Mouse (Mus musculus): ENCODE measurements at regions not wholly inside any gene's neighbourhood (a gene's known extent, or its start where the extent isn't known, plus 50 kb on each side); places are given as distances from the start of the nearest gene placed in this dataset.

DNA sequence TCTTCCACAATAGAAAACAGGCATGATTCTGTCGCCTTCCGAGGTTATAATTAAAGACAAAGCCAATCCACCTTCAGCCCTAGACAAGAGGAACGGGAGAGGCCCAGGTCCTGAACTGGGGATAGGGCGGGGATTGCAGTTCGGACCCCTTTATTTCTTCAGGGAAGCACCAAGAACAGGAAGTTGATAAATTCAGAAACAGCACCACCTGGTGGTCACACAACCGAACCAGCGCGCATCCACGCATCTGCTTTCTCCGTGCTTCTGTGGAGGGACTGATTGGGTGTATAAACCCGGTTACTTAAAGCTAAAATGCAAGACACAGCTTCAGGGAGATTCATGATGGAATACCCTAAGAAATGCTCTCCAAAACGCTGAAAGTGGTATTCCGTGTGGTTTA lies 233.2 kb downstream of the Rps15a start:
- TF ChIP-seq CTCF (IDR thresholded peaks at IDR 0.05; ENCODE audit: control insufficient read depth, insufficient read depth, insufficient replicate concordance, low read depth, low read length) (peak; percentile 78; the same call in 1 of the 2 replicates), POLR2A (IDR thresholded peaks at IDR 0.05; ENCODE audit: control insufficient read depth, low read depth, low read length) (no peak)
- H3K27me3 ChIP-seq (ENCODE audit: control insufficient read depth, insufficient read depth, low read length) = no peaks in the 10 kb centered on the region
- H3K4me1 ChIP-seq (ENCODE audit: control insufficient read depth, insufficient read depth, low read length) = no peaks in the 10 kb centered on the region
- H3K4me3 ChIP-seq (ENCODE audit: control insufficient read depth, low read depth, low read length) = no peak overlapping the region
- H3K36me3 ChIP-seq (ENCODE audit: control insufficient read depth, insufficient read depth, low read length) = no peaks in the 10 kb centered on the region
- no peak overlapping the region for H3K27ac ChIP-seq (ENCODE audit: control insufficient read depth, insufficient read depth, low read depth, low read length)

DNA sequence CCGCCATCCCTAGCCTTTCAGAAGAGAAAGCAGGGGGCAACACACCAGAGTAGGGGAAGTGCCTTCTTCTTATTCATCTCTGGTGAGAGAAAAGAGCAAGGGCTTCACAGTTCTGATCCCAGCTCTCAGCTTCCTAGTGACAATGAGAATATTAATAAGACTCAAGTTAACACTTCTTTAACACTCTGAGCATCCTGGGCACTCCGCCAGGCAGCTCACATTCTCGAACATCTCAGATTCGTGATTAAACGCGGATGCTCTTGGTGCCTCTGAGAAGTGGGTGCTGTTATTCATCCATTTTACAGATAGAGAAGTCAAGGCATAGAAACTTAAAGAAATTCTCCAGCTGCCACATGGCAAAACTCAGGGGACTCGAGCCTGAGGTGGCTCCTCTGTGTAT lies 237.1 kb downstream of the Rps15a start:
- no peaks in the 10 kb centered on the region for H3K4me1 ChIP-seq (ENCODE audit: control insufficient read depth, insufficient read depth, low read length)
- no peaks in the 10 kb centered on the region for H3K27me3 ChIP-seq (ENCODE audit: control insufficient read depth, insufficient read depth, low read length)
- no peak overlapping the region for H3K4me3 ChIP-seq (ENCODE audit: control insufficient read depth, low read depth, low read length)
- no peak for TF ChIP-seq CTCF (IDR thresholded peaks at IDR 0.05; ENCODE audit: control insufficient read depth, insufficient read depth, insufficient replicate concordance, low read depth, low read length)
- TF ChIP-seq POLR2A (IDR thresholded peaks at IDR 0.05; ENCODE audit: control insufficient read depth, low read depth, low read length) = no peak
- H3K27ac ChIP-seq (ENCODE audit: control insufficient read depth, insufficient read depth, low read depth, low read length) = no peak overlapping the region
- H3K36me3 ChIP-seq (ENCODE audit: control insufficient read depth, insufficient read depth, low read length) = no peaks in the 10 kb centered on the region

DNA sequence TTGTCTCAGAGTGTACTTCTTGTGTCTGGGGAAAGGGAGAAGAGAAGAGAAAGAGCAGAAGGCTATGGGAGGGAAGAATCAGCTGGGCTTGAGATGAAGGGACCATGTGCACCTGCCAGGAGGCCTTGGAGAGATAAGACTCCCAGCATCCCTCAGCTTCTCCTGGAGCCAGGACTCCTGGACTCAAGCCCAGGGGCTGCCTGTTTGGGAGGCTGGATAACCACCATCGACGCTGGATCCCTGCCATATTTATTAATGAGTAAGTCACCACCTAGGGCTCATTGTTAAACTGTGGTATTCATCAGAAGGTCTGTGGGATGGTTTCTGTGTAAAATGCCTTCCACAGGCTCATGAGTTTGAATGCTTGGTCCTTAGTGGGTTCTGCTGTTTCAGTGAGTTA lies 240.7 kb downstream of the Rps15a start:
- Histone ChIP-seq H3K4me1 (ENCODE audit: control insufficient read depth, insufficient read depth, low read length) (no peaks in the 10 kb centered on the region), H3K4me3 (ENCODE audit: control insufficient read depth, low read depth, low read length) (no peak overlapping the region), H3K27me3 (ENCODE audit: control insufficient read depth, insufficient read depth, low read length) (no peaks in the 10 kb centered on the region), H3K36me3 (ENCODE audit: control insufficient read depth, insufficient read depth, low read length) (no peaks in the 10 kb centered on the region), H3K27ac (ENCODE audit: control insufficient read depth, insufficient read depth, low read depth, low read length) (no peak overlapping the region)
- no peak for TF ChIP-seq POLR2A (IDR thresholded peaks at IDR 0.05; ENCODE audit: control insufficient read depth, low read depth, low read length)
- no peak for TF ChIP-seq CTCF (IDR thresholded peaks at IDR 0.05; ENCODE audit: control insufficient read depth, insufficient read depth, insufficient replicate concordance, low read depth, low read length)

DNA sequence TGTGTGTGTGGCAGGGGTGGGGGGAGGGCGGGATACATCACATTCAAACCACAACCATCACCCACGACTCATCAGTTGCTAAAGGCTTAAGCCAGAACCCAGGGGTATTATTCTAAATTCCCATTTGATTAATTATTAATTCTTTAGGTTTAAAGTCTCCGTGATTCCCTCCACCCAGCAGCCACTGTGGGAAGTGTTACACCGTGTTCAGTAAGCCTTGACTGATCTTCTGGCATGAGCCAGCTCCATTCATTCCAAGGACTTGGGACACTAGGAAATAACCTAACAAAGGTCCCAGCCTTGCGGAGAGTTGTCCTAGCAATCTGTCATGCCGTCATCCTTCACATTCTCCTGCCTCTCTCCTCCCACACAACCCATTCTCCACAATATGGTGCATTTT lies 256.6 kb downstream of the Rps15a start:
- Histone ChIP-seq H3K27ac (ENCODE audit: control insufficient read depth, insufficient read depth, low read depth, low read length) (no peak overlapping the region), H3K4me1 (ENCODE audit: control insufficient read depth, insufficient read depth, low read length) (no peaks in the 10 kb centered on the region), H3K27me3 (ENCODE audit: control insufficient read depth, insufficient read depth, low read length) (no peaks in the 10 kb centered on the region), H3K36me3 (ENCODE audit: control insufficient read depth, insufficient read depth, low read length) (no peaks in the 10 kb centered on the region), H3K4me3 (ENCODE audit: control insufficient read depth, low read depth, low read length) (no peak overlapping the region)
- TF ChIP-seq CTCF (IDR thresholded peaks at IDR 0.05; ENCODE audit: control insufficient read depth, insufficient read depth, insufficient replicate concordance, low read depth, low read length) (no peak), POLR2A (IDR thresholded peaks at IDR 0.05; ENCODE audit: control insufficient read depth, low read depth, low read length) (no peak)

DNA sequence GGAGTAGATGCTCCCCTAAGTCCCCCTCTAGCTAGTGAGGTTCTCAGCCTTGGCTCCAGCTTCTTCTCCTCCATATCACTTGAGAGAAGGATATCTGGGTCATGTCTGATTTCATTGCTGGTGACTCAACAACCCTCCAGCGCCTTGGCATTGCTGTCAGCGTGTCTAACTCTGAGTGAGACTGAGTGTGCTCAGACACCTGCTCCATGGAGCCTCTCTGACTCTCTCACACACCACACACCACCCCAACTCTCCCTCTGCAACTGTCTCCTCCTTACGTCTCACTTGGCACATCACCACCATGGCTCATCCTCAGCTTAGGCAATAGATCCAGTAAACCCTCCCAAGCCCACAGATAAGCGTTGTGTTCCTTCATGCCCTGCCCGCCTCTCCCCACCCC lies 260.0 kb downstream of the Rps15a start:
- no peaks in the 10 kb centered on the region for H3K4me1 ChIP-seq (ENCODE audit: control insufficient read depth, insufficient read depth, low read length)
- no peak overlapping the region for H3K27ac ChIP-seq (ENCODE audit: control insufficient read depth, insufficient read depth, low read depth, low read length)
- TF ChIP-seq POLR2A (IDR thresholded peaks at IDR 0.05; ENCODE audit: control insufficient read depth, low read depth, low read length) (no peak), CTCF (IDR thresholded peaks at IDR 0.05; ENCODE audit: control insufficient read depth, insufficient read depth, insufficient replicate concordance, low read depth, low read length) (no peak)

DNA sequence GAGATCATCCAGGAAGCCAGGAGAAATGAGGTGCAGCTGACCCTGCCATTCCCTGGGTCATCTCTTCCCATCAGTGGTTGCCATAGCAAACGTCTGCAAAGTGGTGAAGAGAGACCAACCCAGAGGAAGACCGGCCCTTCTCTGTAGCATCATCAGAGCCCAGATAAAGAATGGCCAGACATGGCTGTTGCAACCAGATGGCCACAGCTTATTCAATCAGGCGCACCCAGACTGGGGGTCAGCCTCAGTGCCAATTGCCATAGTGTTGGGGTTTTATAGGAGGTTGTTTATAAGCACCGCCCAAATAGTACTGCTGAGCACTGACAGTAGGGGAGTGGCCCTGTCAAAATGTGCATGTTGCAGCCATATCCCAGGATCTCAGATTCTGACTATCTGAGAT lies 262.3 kb downstream of the Rps15a start:
- H3K36me3 ChIP-seq (ENCODE audit: control insufficient read depth, insufficient read depth, low read length) = no peaks in the 10 kb centered on the region
- H3K27ac ChIP-seq (ENCODE audit: control insufficient read depth, insufficient read depth, low read depth, low read length) = no peak overlapping the region
- TF ChIP-seq CTCF (IDR thresholded peaks at IDR 0.05; ENCODE audit: control insufficient read depth, insufficient read depth, insufficient replicate concordance, low read depth, low read length) (no peak), POLR2A (IDR thresholded peaks at IDR 0.05; ENCODE audit: control insufficient read depth, low read depth, low read length) (no peak)
- H3K27me3 ChIP-seq (ENCODE audit: control insufficient read depth, insufficient read depth, low read length) = no peaks in the 10 kb centered on the region
- H3K4me1 ChIP-seq (ENCODE audit: control insufficient read depth, insufficient read depth, low read length) = no peaks in the 10 kb centered on the region
- no peak overlapping the region for H3K4me3 ChIP-seq (ENCODE audit: control insufficient read depth, low read depth, low read length)

More for the DNA sequence above, 260.0 kb downstream of the Rps15a start:
- H3K4me3 ChIP-seq (ENCODE audit: control insufficient read depth, low read depth, low read length) = no peak overlapping the region
- no peaks in the 10 kb centered on the region for H3K36me3 ChIP-seq (ENCODE audit: control insufficient read depth, insufficient read depth, low read length)
- H3K27me3 ChIP-seq (ENCODE audit: control insufficient read depth, insufficient read depth, low read length) = no peaks in the 10 kb centered on the region

DNA sequence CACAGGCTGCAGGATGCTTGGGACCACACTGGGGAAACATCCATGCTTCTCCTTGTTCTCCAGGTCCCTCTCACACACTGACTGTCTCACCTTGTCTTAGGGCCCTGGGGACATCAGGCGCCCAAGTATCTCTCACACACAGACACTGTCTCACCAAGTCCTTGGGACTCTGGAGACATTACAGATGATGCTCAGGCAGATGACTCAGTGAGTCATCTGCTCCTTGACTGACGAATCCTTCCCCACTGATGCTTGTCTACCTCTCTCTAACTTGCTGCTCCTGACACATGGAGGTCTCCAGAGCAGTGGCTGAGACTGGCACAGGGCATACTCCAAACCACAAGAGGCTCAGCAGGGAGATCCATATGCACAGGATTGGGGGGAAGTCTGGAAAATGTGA lies 263.1 kb downstream of the Rps15a start:
- Histone ChIP-seq H3K27me3 (ENCODE audit: control insufficient read depth, insufficient read depth, low read length) (no peaks in the 10 kb centered on the region), H3K4me3 (ENCODE audit: control insufficient read depth, low read depth, low read length) (no peak overlapping the region), H3K4me1 (ENCODE audit: control insufficient read depth, insufficient read depth, low read length) (no peaks in the 10 kb centered on the region), H3K36me3 (ENCODE audit: control insufficient read depth, insufficient read depth, low read length) (no peaks in the 10 kb centered on the region), H3K27ac (ENCODE audit: control insufficient read depth, insufficient read depth, low read depth, low read length) (no peak overlapping the region)
- TF ChIP-seq CTCF (IDR thresholded peaks at IDR 0.05; ENCODE audit: control insufficient read depth, insufficient read depth, insufficient replicate concordance, low read depth, low read length) (no peak), POLR2A (IDR thresholded peaks at IDR 0.05; ENCODE audit: control insufficient read depth, low read depth, low read length) (no peak)

DNA sequence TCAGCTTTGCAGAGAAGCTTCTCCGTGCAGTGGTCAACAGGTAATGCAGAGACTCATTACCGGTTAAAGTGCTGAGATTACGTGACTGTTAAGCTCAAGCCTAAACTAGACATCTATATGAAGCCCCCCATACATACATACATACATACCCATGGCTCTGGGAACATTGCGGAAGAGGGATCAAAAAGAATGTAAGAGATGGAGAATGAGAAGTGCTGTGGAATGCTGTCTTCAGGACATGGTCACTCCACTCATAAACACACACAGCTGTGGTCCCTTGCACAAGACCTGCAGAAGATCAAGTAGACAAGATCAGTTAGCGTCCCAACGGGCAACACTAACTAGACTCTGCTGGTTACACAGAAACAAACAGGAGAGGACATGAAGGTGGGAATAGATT lies 265.2 kb downstream of the Rps15a start:
- Histone ChIP-seq H3K27me3 (ENCODE audit: control insufficient read depth, insufficient read depth, low read length) (no peaks in the 10 kb centered on the region), H3K36me3 (ENCODE audit: control insufficient read depth, insufficient read depth, low read length) (no peaks in the 10 kb centered on the region), H3K27ac (ENCODE audit: control insufficient read depth, insufficient read depth, low read depth, low read length) (no peak overlapping the region), H3K4me3 (ENCODE audit: control insufficient read depth, low read depth, low read length) (no peak overlapping the region), H3K4me1 (ENCODE audit: control insufficient read depth, insufficient read depth, low read length) (no peaks in the 10 kb centered on the region)
- TF ChIP-seq CTCF (IDR thresholded peaks at IDR 0.05; ENCODE audit: control insufficient read depth, insufficient read depth, insufficient replicate concordance, low read depth, low read length) (no peak), POLR2A (IDR thresholded peaks at IDR 0.05; ENCODE audit: control insufficient read depth, low read depth, low read length) (no peak)
